Mouse (Mus musculus) ES-Bruce4 (cell line): ENCODE results near the gene Zfp672. TPM values are rescaled to one million over a fixed set of nuclear protein-coding genes. Genes with fewer than 3 reads are reported as not detected.

Experiments used
- H3K27ac ChIP-seq: 2 replicates; pipeline ENCODE4 v1.5.1; 2012; ENCODE audit warnings: low read length, inconsistent platforms; ENCODE audit not compliant: insufficient read depth
- H3K27me3 ChIP-seq: 2 replicates; pipeline ENCODE4 v1.6.1; 2012; ENCODE audit warnings: mild to moderate bottlenecking, low read length, inconsistent platforms; ENCODE audit not compliant: control insufficient read depth, poor library complexity, insufficient read depth, severe bottlenecking
- H3K36me3 ChIP-seq: 2 replicates; pipeline ENCODE4 v1.6.1; 2012; ENCODE audit warnings: inconsistent platforms, mild to moderate bottlenecking, low read length, moderate library complexity; ENCODE audit not compliant: control insufficient read depth, poor library complexity, insufficient read depth, severe bottlenecking
- H3K4me1 ChIP-seq: one replicate; pipeline ENCODE4 v1.8.1; 2011; ENCODE audit warnings: low read length; ENCODE audit not compliant: control insufficient read depth, insufficient read depth
- H3K4me3 ChIP-seq: 2 replicates; pipeline ENCODE4 v1.5.1; 2011; ENCODE audit warnings: low read depth, mild to moderate bottlenecking, low read length
- H3K9ac ChIP-seq: 2 replicates; pipeline ENCODE4 v1.6.1; 2012; ENCODE audit warnings: low read depth, mild to moderate bottlenecking, inconsistent platforms; ENCODE audit not compliant: poor library complexity, severe bottlenecking
- H3K9me3 ChIP-seq: replicated peaks from 2 replicates; pipeline ENCODE4 v1.6.1; 2012; ENCODE audit warnings: mild to moderate bottlenecking, low read length, inconsistent platforms; ENCODE audit not compliant: control insufficient read depth, poor library complexity, insufficient read depth, severe bottlenecking
- CTCF ChIP-seq: IDR thresholded peaks from one replicate; pipeline ENCODE4 v1.8.1; 2011; ENCODE audit warnings: low read depth, low read length
- EP300 ChIP-seq: IDR thresholded peaks from 2 replicates; pipeline ENCODE4 v1.6.1; 2011; ENCODE audit warnings: low read depth, low read length; ENCODE audit not compliant: insufficient read depth
- POLR2A ChIP-seq: IDR thresholded peaks from one replicate; pipeline ENCODE4 v1.8.1; 2011; ENCODE audit warnings: low read length; ENCODE audit not compliant: insufficient read depth
- polyA plus RNA-seq: library from polyadenylated mRNA; stranded (reverse); fragments of >200 nt; gene quantifications from 2 replicates; pipeline ENCODE4 v1.2.4, GENCODE M21; 2011; ENCODE audit warnings: low read depth; ENCODE audit not compliant: missing spikeins, insufficient read depth, insufficient read length

The Zfp672 gene
- polyA plus RNA-seq, 1 experiment: 9.0 TPM

- TF ChIP-seq CTCF (no peak), POLR2A (no peak), EP300 (no peak)
- H3K27ac ChIP-seq: no peak overlapping the region
- H3K9ac ChIP-seq: no peak overlapping the region
- H3K4me3 ChIP-seq: no peak overlapping the region
- H3K4me1 ChIP-seq: no peaks in the 10 kb centered on the region
- H3K9me3 ChIP-seq: no peaks in the 10 kb centered on the region
- H3K36me3 ChIP-seq: no peaks in the 10 kb centered on the region
- H3K27me3 ChIP-seq: no peaks in the 10 kb centered on the region
These were observed 40.0 kb downstream of the Zfp672 start for GRCm38 (mm10) chr11:58289992-58290682.

GRCm38 (mm10) chr11:58282518-58282917 lies 47.6 kb downstream of the Zfp672 start:
- H3K36me3 ChIP-seq: no peaks in the 10 kb centered on the region
- no peak overlapping the region for H3K4me3 ChIP-seq
- 0 out of 2 replicates have a peak, but pooled peaks cover 3% of the 10 kb centered on the region for H3K27me3 ChIP-seq
- H3K9me3 ChIP-seq: no peaks in the 10 kb centered on the region
- no peak overlapping the region for H3K27ac ChIP-seq
- H3K4me1 ChIP-seq: no peaks in the 10 kb centered on the region
- H3K9ac ChIP-seq: no peak overlapping the region
- no peak for TF ChIP-seq CTCF
- no peak for TF ChIP-seq POLR2A
- no peak for TF ChIP-seq EP300

DNA sequence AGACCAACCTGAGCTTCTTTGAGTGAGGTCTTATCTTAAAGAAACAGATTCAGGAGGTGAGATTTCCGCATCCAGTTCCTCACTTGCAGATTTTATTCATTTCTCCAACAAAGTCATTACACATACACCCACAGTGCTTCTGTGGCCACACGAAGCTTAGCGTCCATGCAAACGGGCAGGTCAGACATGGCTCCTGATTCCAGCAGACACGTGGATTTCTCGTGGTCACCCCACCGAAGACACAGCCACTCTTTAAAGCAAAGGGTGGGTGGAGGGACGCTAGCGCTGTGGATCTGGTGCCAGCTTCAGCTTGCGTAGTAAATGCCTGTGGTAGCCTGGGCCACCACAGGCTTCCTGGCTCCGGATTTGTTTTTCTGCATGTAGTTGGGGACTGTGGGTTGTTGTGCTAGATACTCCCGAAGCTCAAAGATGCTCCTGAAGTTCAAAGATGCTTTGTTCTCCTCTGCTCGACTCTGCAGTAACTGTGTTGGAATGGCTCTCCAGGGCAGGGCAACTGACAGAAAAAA lies 48.1 kb downstream of the Zfp672 start:
- Histone ChIP-seq H3K36me3 (no peaks in the 10 kb centered on the region), H3K27me3 (0 out of 2 replicates have a peak, but pooled peaks cover 3% of the 10 kb centered on the region), H3K27ac (no peak overlapping the region), H3K4me3 (no peak overlapping the region), H3K4me1 (no peaks in the 10 kb centered on the region), H3K9me3 (no peaks in the 10 kb centered on the region), H3K9ac (no peak overlapping the region)
- TF ChIP-seq EP300: no peak
- no peak for TF ChIP-seq CTCF
- no peak for TF ChIP-seq POLR2A

- H3K36me3 ChIP-seq: no peaks in the 10 kb centered on the region
- no peaks in the 10 kb centered on the region for H3K4me1 ChIP-seq
- no peak overlapping the region for H3K4me3 ChIP-seq
- TF ChIP-seq POLR2A: no peak
- no peak for TF ChIP-seq CTCF
- no peak for TF ChIP-seq EP300
- H3K27ac ChIP-seq: no peak overlapping the region
- H3K9me3 ChIP-seq: no peaks in the 10 kb centered on the region
- no peak overlapping the region for H3K9ac ChIP-seq
- no peaks in the 10 kb centered on the region; the same call in 1 of the 2 replicates for H3K27me3 ChIP-seq
These were observed 54.4 kb downstream of the Zfp672 start for GRCm38 (mm10) chr11:58275756-58276155.

- Histone ChIP-seq H3K27me3 (no peaks in the 10 kb centered on the region; the same call in 1 of the 2 replicates), H3K4me1 (no peaks in the 10 kb centered on the region), H3K27ac (no peak within 1 kb of the TSS), H3K9me3 (no peaks in the 10 kb centered on the region), H3K36me3 (no peaks in the 10 kb centered on the region), H3K4me3 (no peak within 1 kb of the TSS), H3K9ac (no peak within 1 kb of the TSS)
- no peak for TF ChIP-seq EP300
- TF ChIP-seq CTCF: no peak
- TF ChIP-seq POLR2A: no peak
These were observed 55.6 kb downstream of the Zfp672 start, which contains the start of gene 4930438A08Rik for GRCm38 (mm10) chr11:58274572-58274971. Gene 4930438A08Rik, plus strand, starts transcription at chr11:58274799.

GRCm38 (mm10) chr11:58268285-58268684 lies 61.9 kb downstream of the Zfp672 start:
- Histone ChIP-seq H3K27ac (no peak overlapping the region), H3K4me3 (no peak overlapping the region), H3K9me3 (no peaks in the 10 kb centered on the region), H3K9ac (no peak overlapping the region), H3K27me3 (no peaks in the 10 kb centered on the region; the same call in 1 of the 2 replicates), H3K36me3 (no peaks in the 10 kb centered on the region), H3K4me1 (no peaks in the 10 kb centered on the region)
- TF ChIP-seq POLR2A (no peak), CTCF (no peak), EP300 (no peak)

Other genes with a start within 250 kb of the Zfp672 start
- not detected in 2 replicates for gene Gm12248, start 237.2 kb downstream of the Zfp672 start, polyA plus RNA-seq
- gene Cnot8, start 226.2 kb downstream of the Zfp672 start, polyA plus RNA-seq: 98.9 and 102 TPM in 2 replicates
- 45.5 and 50.4 TPM in 2 replicates for gene Gemin5, start 161.8 kb downstream of the Zfp672 start, polyA plus RNA-seq
- 61.9 and 66.8 TPM in 2 replicates for gene Mrpl22, start 158.7 kb downstream of the Zfp672 start, polyA plus RNA-seq
- gene Igtp, start 130.8 kb downstream of the Zfp672 start, polyA plus RNA-seq: 9.9 and 10.1 TPM in 2 replicates
- 5.4 and 5.6 TPM in 2 replicates for gene Irgm2, start 130.7 kb downstream of the Zfp672 start, polyA plus RNA-seq
- gene 4930438A08Rik, start 55.5 kb downstream of the Zfp672 start, polyA plus RNA-seq: not detected in 2 replicates
- 19.3 and 21.1 TPM in 2 replicates for gene Zfp692, start 23.3 kb downstream of the Zfp672 start, polyA plus RNA-seq
- gene Sh3bp5l, start 385 bp upstream of the Zfp672 start, polyA plus RNA-seq: 33.6 and 41.4 TPM in 2 replicates
- gene Lypd8, start 48.7 kb upstream of the Zfp672 start, polyA plus RNA-seq: not detected in 2 replicates
- not detected in 2 replicates for gene 1810065E05Rik, start 90.8 kb upstream of the Zfp672 start, polyA plus RNA-seq
- not detected in 2 replicates for gene Gm12253, start 102.2 kb upstream of the Zfp672 start, polyA plus RNA-seq
- gene Lypd9, start 122.6 kb upstream of the Zfp672 start, polyA plus RNA-seq: not detected in 2 replicates
- gene Olfr30, start 131.9 kb upstream of the Zfp672 start, polyA plus RNA-seq: not detected in 2 replicates
- gene Olfr332, start 162.2 kb upstream of the Zfp672 start, polyA plus RNA-seq: not detected in 2 replicates
- gene Olfr331, start 172.2 kb upstream of the Zfp672 start, polyA plus RNA-seq: not detected in 2 replicates
- not detected in 2 replicates for gene Olfr330, start 204.5 kb upstream of the Zfp672 start, polyA plus RNA-seq
- not detected in 2 replicates for gene Olfr329-ps, start 216.1 kb upstream of the Zfp672 start, polyA plus RNA-seq
- not detected in 2 replicates for gene Olfr328, start 225.3 kb upstream of the Zfp672 start, polyA plus RNA-seq
- not detected in 2 replicates for gene Olfr224, start 240.2 kb upstream of the Zfp672 start, polyA plus RNA-seq
- gene Olfr325, start 247.4 kb upstream of the Zfp672 start, polyA plus RNA-seq: not detected in 2 replicates